Mouse (Mus musculus) midbrain, embryonic 12.5 days (tissue): ENCODE results near the gene Cel. TPM values are rescaled to one million over a fixed set of nuclear protein-coding genes. Genes with fewer than 3 reads are reported as not detected.

Source experiments
- ATAC-seq: fragments of 200-750 bp; cut with Nextera tagmentation; 2 replicates; pipeline ENCODE4 v1.8.0; 2017; ENCODE audit warnings: low read depth, moderate TSS enrichment, moderate library complexity; ENCODE audit not compliant: low FRiP score
- H3K27ac ChIP-seq: fragments of 300-500 bp; sonication (generic); replicated peaks from 2 replicates; pipeline ENCODE4 v1.5.1; 2016; ENCODE audit warnings: mild to moderate bottlenecking
- H3K27me3 ChIP-seq: fragments of 300-500 bp; sonication (generic); 2 replicates; pipeline ENCODE4 v1.6.1; 2016; ENCODE audit warnings: mild to moderate bottlenecking
- H3K36me3 ChIP-seq: fragments of 300-500 bp; sonication (generic); 2 replicates; pipeline ENCODE4 v1.6.1; 2016
- H3K4me1 ChIP-seq: fragments of 300-500 bp; sonication (generic); 2 replicates; pipeline ENCODE4 v1.6.1; 2016
- H3K4me2 ChIP-seq: fragments of 300-500 bp; sonication (generic); replicated peaks from 2 replicates; pipeline ENCODE4 v1.6.1; 2016; ENCODE audit warnings: mild to moderate bottlenecking, moderate library complexity
- H3K4me3 ChIP-seq: fragments of 300-500 bp; sonication (generic); 2 replicates; pipeline ENCODE4 v1.5.1; 2016; ENCODE audit warnings: mild to moderate bottlenecking
- H3K9ac ChIP-seq: fragments of 300-500 bp; sonication (generic); replicated peaks from 2 replicates; pipeline ENCODE4 v1.6.1; 2016; ENCODE audit warnings: mild to moderate bottlenecking, moderate library complexity
- H3K9me3 ChIP-seq: fragments of 300-500 bp; sonication (generic); 2 replicates; pipeline ENCODE4 v1.6.1; 2016; ENCODE audit warnings: mild to moderate bottlenecking
- WGBS: fragments of 180-500 bp; shearing (Covaris S2); methylation state at CpG from one replicate; pipeline ENCODE4 v1.1.7; 2016; 5-methylcytosine and 5-hydroxymethylcytosine counted together
- polyA plus RNA-seq: library from polyadenylated mRNA; unstranded; fragments of >200 nt; fragmentation: Nextera tagmentation; extraction: Ambion mirVana; gene quantifications from 2 replicates; pipeline ENCODE4 v1.2.1, GENCODE M21; 2016

Gene Cel
- not detected in 2 replicates for polyA plus RNA-seq

GRCm38 (mm10) chr2:28563303-28563702, at the start of gene Cel:
TSS of gene Cel (minus strand) at chr2:28563403.
- ATAC-seq: no peak
- peaks cover 33% of the 10 kb centered on the region for H3K36me3 ChIP-seq
- no peaks in the 10 kb centered on the region for H3K9me3 ChIP-seq
- H3K27ac ChIP-seq: no peak within 1 kb of the TSS
- H3K4me3 ChIP-seq: no peak within 1 kb of the TSS
- no peaks in the 10 kb centered on the region for H3K4me1 ChIP-seq
- 72% methylated on average over 6 of the region's 6 CpGs for whole genome bisulfite sequencing
- H3K9ac ChIP-seq: no peak within 1 kb of the TSS
- no peaks in the 10 kb centered on the region; the same call in 1 of the 2 replicates for H3K27me3 ChIP-seq
- H3K4me2 ChIP-seq: no peak within 1 kb of the TSS

GRCm38 (mm10) chr2:28612436-28613063, 49.3 kb upstream of the Cel start:
- Histone ChIP-seq H3K4me3 (no peak overlapping the region), H3K9me3 (no peaks in the 10 kb centered on the region), H3K4me2 (no peak overlapping the region), H3K36me3 (no peaks in the 10 kb centered on the region), H3K9ac (no peak overlapping the region), H3K27me3 (peaks cover 6% of the 10 kb centered on the region), H3K4me1 (no peaks in the 10 kb centered on the region), H3K27ac (no peak overlapping the region)
- WGBS: 64% methylated on average over 10 of the region's 10 CpGs
- no peak for ATAC-seq

- H3K4me2 ChIP-seq: no peak overlapping the region
- H3K36me3 ChIP-seq: no peaks in the 10 kb centered on the region
- WGBS: 85% methylated on average over 17 of the region's 17 CpGs
- no peak for ATAC-seq
- no peak overlapping the region for H3K4me3 ChIP-seq
- H3K9ac ChIP-seq: no peak overlapping the region
- H3K27ac ChIP-seq: no peak overlapping the region
- no peaks in the 10 kb centered on the region for H3K9me3 ChIP-seq
- no peaks in the 10 kb centered on the region for H3K4me1 ChIP-seq
- H3K27me3 ChIP-seq: peaks cover 6% of the 10 kb centered on the region
Measured at GRCm38 (mm10) chr2:28611407-28611787, 48.2 kb upstream of the Cel start.

GRCm38 (mm10) chr2:28610716-28611406, 47.7 kb upstream of the Cel start:
- Histone ChIP-seq H3K9ac (no peak overlapping the region), H3K36me3 (no peaks in the 10 kb centered on the region), H3K4me3 (no peak overlapping the region), H3K4me1 (no peaks in the 10 kb centered on the region), H3K4me2 (no peak overlapping the region), H3K27me3 (peaks cover 6% of the 10 kb centered on the region), H3K27ac (no peak overlapping the region), H3K9me3 (no peaks in the 10 kb centered on the region)
- ATAC-seq: no peak
- 68% methylated on average over 12 of the region's 12 CpGs for whole genome bisulfite sequencing

- no peak overlapping the region for H3K4me3 ChIP-seq
- no peak for ATAC-seq
- 93% methylated on average over 10 of the region's 10 CpGs for WGBS
Measured at GRCm38 (mm10) chr2:28609851-28610250, 46.6 kb upstream of the Cel start.

GRCm38 (mm10) chr2:28607341-28608165, 44.4 kb upstream of the Cel start:
- Histone ChIP-seq H3K4me3 (no peak overlapping the region), H3K4me1 (no peaks in the 10 kb centered on the region), H3K36me3 (no peaks in the 10 kb centered on the region), H3K27ac (no peak overlapping the region), H3K27me3 (no peaks in the 10 kb centered on the region), H3K4me2 (no peak overlapping the region), H3K9ac (no peak overlapping the region), H3K9me3 (no peaks in the 10 kb centered on the region)
- WGBS: 56% methylated on average over 10 of the region's 10 CpGs
- no peak for ATAC-seq

More at GRCm38 (mm10) chr2:28609851-28610250, 46.6 kb upstream of the Cel start:
- Histone ChIP-seq H3K36me3 (no peaks in the 10 kb centered on the region), H3K4me2 (no peak overlapping the region), H3K9me3 (no peaks in the 10 kb centered on the region), H3K27me3 (peaks cover 6% of the 10 kb centered on the region), H3K4me1 (no peaks in the 10 kb centered on the region), H3K27ac (no peak overlapping the region), H3K9ac (no peak overlapping the region)

- no peak overlapping the region for H3K4me2 ChIP-seq
- no peak overlapping the region for H3K9ac ChIP-seq
- 62% methylated on average over 8 of the region's 8 CpGs for WGBS
- H3K27ac ChIP-seq: no peak overlapping the region
- no peaks in the 10 kb centered on the region for H3K4me1 ChIP-seq
- no peak overlapping the region for H3K4me3 ChIP-seq
- no peaks in the 10 kb centered on the region for H3K27me3 ChIP-seq
- no peaks in the 10 kb centered on the region for H3K9me3 ChIP-seq
- no peaks in the 10 kb centered on the region for H3K36me3 ChIP-seq
- ATAC-seq: no peak
Measured at GRCm38 (mm10) chr2:28606601-28607340, 43.6 kb upstream of the Cel start.

GRCm38 (mm10) chr2:28605789-28606541, 42.8 kb upstream of the Cel start:
- 72% methylated on average over 14 of the region's 14 CpGs for WGBS
- H3K4me1 ChIP-seq: no peaks in the 10 kb centered on the region

GRCm38 (mm10) chr2:28603542-28603941, 40.3 kb upstream of the Cel start:
- 0 out of 2 replicates have a peak, but pooled peaks cover 2% of the 10 kb centered on the region for H3K4me1 ChIP-seq

More at GRCm38 (mm10) chr2:28605789-28606541, 42.8 kb upstream of the Cel start:
- no peaks in the 10 kb centered on the region for H3K36me3 ChIP-seq
- ATAC-seq: no peak
- no peaks in the 10 kb centered on the region for H3K9me3 ChIP-seq
- H3K9ac ChIP-seq: no peak overlapping the region
- H3K4me3 ChIP-seq: no peak overlapping the region
- H3K4me2 ChIP-seq: no peak overlapping the region
- H3K27me3 ChIP-seq: no peaks in the 10 kb centered on the region
- no peak overlapping the region for H3K27ac ChIP-seq

GRCm38 (mm10) chr2:28601720-28602590, 38.8 kb upstream of the Cel start:
- Histone ChIP-seq H3K4me3 (no peak overlapping the region), H3K9ac (no peak overlapping the region), H3K9me3 (no peaks in the 10 kb centered on the region), H3K36me3 (no peaks in the 10 kb centered on the region), H3K4me1 (peaks cover 8% of the 10 kb centered on the region; the same call in 1 of the 2 replicates), H3K4me2 (no peak overlapping the region), H3K27me3 (no peaks in the 10 kb centered on the region; the same call in 1 of the 2 replicates), H3K27ac (no peak overlapping the region)
- 61% methylated on average over 12 of the region's 12 CpGs for WGBS
- ATAC-seq: no peak

More at GRCm38 (mm10) chr2:28603542-28603941, 40.3 kb upstream of the Cel start:
- Histone ChIP-seq H3K4me3 (no peak overlapping the region), H3K36me3 (no peaks in the 10 kb centered on the region), H3K9me3 (no peaks in the 10 kb centered on the region), H3K27me3 (no peaks in the 10 kb centered on the region; the same call in 1 of the 2 replicates), H3K4me2 (no peak overlapping the region), H3K27ac (no peak overlapping the region), H3K9ac (no peak overlapping the region)
- ATAC-seq: no peak
- WGBS: 95% methylated on average over 5 of the region's 5 CpGs
